Mouse (Mus musculus) embryonic fibroblast, embryonic 13.5 days (primary cell): ENCODE results near the gene Acsl3.

Source experiments
- CTCF ChIP-seq: IDR thresholded peaks from 2 replicates; pipeline ENCODE4 v1.5.1; 2011; ENCODE audit warnings: mild to moderate bottlenecking, control low read depth, low read length, moderate library complexity, borderline replicate concordance; ENCODE audit not compliant: insufficient read depth
- POLR2A ChIP-seq: IDR thresholded peaks from 2 replicates; pipeline ENCODE4 v1.6.1; 2011; ENCODE audit warnings: low read depth, mild to moderate bottlenecking, control low read depth, low read length, moderate library complexity

DNA sequence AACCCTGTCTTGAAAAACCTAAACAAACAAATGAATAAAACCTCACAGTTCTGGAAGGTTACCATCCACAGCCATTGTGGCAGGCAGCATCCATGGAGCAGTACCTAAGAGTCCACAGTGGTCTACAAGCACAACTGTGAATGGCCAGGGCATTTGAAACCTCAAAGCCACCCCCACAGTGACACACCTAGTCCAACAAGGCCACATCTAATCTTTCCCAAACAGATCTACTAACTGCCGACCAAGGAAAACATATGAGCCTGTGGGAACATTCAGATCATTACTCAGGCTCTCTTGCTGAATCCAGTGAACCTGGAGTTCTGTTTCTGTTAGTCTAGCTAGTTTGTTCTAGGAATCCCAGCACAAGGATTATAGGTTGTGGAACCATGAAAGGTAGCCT lies 44.7 kb upstream of the Acsl3 start:
- TF ChIP-seq CTCF (no peak), POLR2A (no peak)
